In genomic region chr6:8345219-8345856, GRCm38 (mm10) we compare ENCODE assay signal across 9 mouse cellular contexts.
DNase-seq lines count a peak whose midpoint lies in the region; ATAC-seq and TF ChIP-seq lines count a peak whose summit lies in the region.
"Had no signal": no experiment of that assay in that cellular context is flagged by ENCODE, and none has a peak within 500 bp of the region (broad histone marks: within the 10 kb centered on the region; RNA-seq: fewer than 3 reads in every experiment).

No protein-coding gene starts in this region.

- no peak overlapping the region for H3K9ac ChIP-seq in ES-E14 (ENCODE audit: insufficient read depth, low read depth, low read length, poor library complexity, severe bottlenecking)
- H3K9ac ChIP-seq in liver, postnatal 0 days (replicated peaks), result no peak overlapping the region
- H3K9ac ChIP-seq in stomach, embryonic 16.5 days (ENCODE audit: low read length), result no peak overlapping the region

- H3K27ac ChIP-seq in ES-E14 (ENCODE audit: insufficient read depth, low read depth, low read length, poor library complexity, severe bottlenecking), result no peak overlapping the region
- peak overlapping the region; percentile 29; the same call in 1 of the 2 replicates for H3K27ac ChIP-seq in liver, postnatal 0 days (ENCODE audit: low read depth)
- no peak overlapping the region for H3K27ac ChIP-seq in stomach, embryonic 16.5 days (ENCODE audit: low read length)
- H3K27ac ChIP-seq: macrophage had no signal

- in situ Hi-C loops in ES-E14 (cut with MboI; ENCODE audit: low sequenced_read_pairs in 2 of 2, unreplicated experiment in 2 of 2), result no loop called here

- peak; percentile 22 for DNase-seq in kidney, adult 11 months
- DNase-seq in kidney, adult 18-20 months, result no peak
- DNase-seq in ES-E14 (ENCODE audit: low read depth, low spot score), result no peak
- peak; percentile 32 for DNase-seq in induced T-regulatory cell, adult 2 months (ENCODE audit: low read depth)
- DNase-seq in liver, postnatal 0 days, result peak; percentile 74
- no peak for DNase-seq in urinary bladder, adult 2 months (ENCODE audit: low spot score)

- H3K27me3 ChIP-seq in liver, postnatal 0 days (ENCODE audit: insufficient read depth, low read length), result no peaks in the 10 kb centered on the region
- no peaks in the 10 kb centered on the region for H3K27me3 ChIP-seq in stomach, embryonic 16.5 days (ENCODE audit: control insufficient read depth, insufficient read depth, low read length)

- no peak overlapping the region for H3K4me3 ChIP-seq in ES-E14 (ENCODE audit: insufficient read depth in 1 of 2, low read depth in 1 of 2, low read length in 2 of 2, poor library complexity in 1 of 2, severe bottlenecking in 1 of 2)
- no peak overlapping the region for H3K4me3 ChIP-seq in liver, postnatal 0 days (ENCODE audit: low read depth, low read length)
- no peak overlapping the region for H3K4me3 ChIP-seq in stomach, embryonic 16.5 days (replicated peaks; ENCODE audit: low read length)

- TF ChIP-seq CTCF in liver, postnatal 0 days (IDR thresholded peaks at IDR 0.05; ENCODE audit: low read depth), result no peak

- no peaks in the 10 kb centered on the region for H3K9me3 ChIP-seq in ES-E14 (ENCODE audit: control insufficient read depth, insufficient read depth, low read depth, low read length)
- H3K9me3 ChIP-seq in liver, postnatal 0 days (ENCODE audit: low read length), result no peaks in the 10 kb centered on the region
- H3K9me3 ChIP-seq in stomach, embryonic 16.5 days (replicated peaks; ENCODE audit: control insufficient read depth, low read length), result no peaks in the 10 kb centered on the region

- WGBS in liver, postnatal 0 days (ENCODE audit: insufficient replicate concordance), result 59% methylated on average over 5 of the region's 5 CpGs
- WGBS in stomach, embryonic 16.5 days, result 72% methylated on average over 5 of the region's 5 CpGs

- H3K36me3 ChIP-seq in ES-E14 (ENCODE audit: control insufficient read depth, insufficient read depth, low read length, poor library complexity, severe bottlenecking), result no peaks in the 10 kb centered on the region
- H3K36me3 ChIP-seq in liver, postnatal 0 days (replicated peaks; ENCODE audit: insufficient read depth, low read length), result no peaks in the 10 kb centered on the region
- H3K36me3 ChIP-seq in stomach, embryonic 16.5 days (ENCODE audit: control insufficient read depth, insufficient read depth, low read length), result no peaks in the 10 kb centered on the region

- ATAC-seq in erythroid progenitor cell, adult 5-6 weeks (replicated peaks; ENCODE audit: low FRiP score, poor library complexity, severe bottlenecking), result peak; percentile 91
- ATAC-seq in liver, postnatal 0 days, result peak; percentile 90
- 0 out of 2 replicates have a peak, but pooled peaks have one; percentile 44 for ATAC-seq in stomach, embryonic 16.5 days (ENCODE audit: insufficient read depth, low FRiP score)

- peak overlapping the region; percentile 16; the same call in 1 of the 2 replicates for H3K4me2 ChIP-seq in liver, postnatal 0 days (ENCODE audit: low read depth, low read length)
- H3K4me2 ChIP-seq in stomach, embryonic 16.5 days (ENCODE audit: low read depth, low read length), result no peak overlapping the region

- peaks cover 2% of the 10 kb centered on the region in 2 experiments; a peak in 1 of 4 replicates for H3K4me1 ChIP-seq in ES-E14 (ENCODE audit: control insufficient read depth in 2 of 2, insufficient read depth in 2 of 2, low read length in 2 of 2, poor library complexity in 1 of 2)
- peaks cover 26% of the 10 kb centered on the region for H3K4me1 ChIP-seq in liver, postnatal 0 days (ENCODE audit: insufficient read depth)
- H3K4me1 ChIP-seq in stomach, embryonic 16.5 days (ENCODE audit: control insufficient read depth, insufficient read depth, low read length), result 0 out of 2 replicates have a peak, but pooled peaks cover 3% of the 10 kb centered on the region

- no peak for TF ChIP-seq EP300 in liver, postnatal 0 days (IDR thresholded peaks at IDR 0.05; ENCODE audit: low read depth)

TF ChIP-seq in ES-E14, 5 proteins besides CTCF, POLR2A, EP300 and RAD21:
- peak; percentile 82 for TF ChIP-seq MAFK (IDR thresholded peaks at IDR 0.05; ENCODE audit: insufficient read depth, low read depth, low read length)
- no peak for TF ChIP-seq CHD2 (IDR thresholded peaks at IDR 0.05; ENCODE audit: low read depth, low read length)
- no peak for TF ChIP-seq ZC3H11A (IDR thresholded peaks at IDR 0.05; ENCODE audit: borderline replicate concordance, low read depth, low read length)
- TF ChIP-seq ZNF384 (IDR thresholded peaks at IDR 0.05; ENCODE audit: low read depth, low read length), result no peak
- no peak for TF ChIP-seq HCFC1 (IDR thresholded peaks at IDR 0.05; ENCODE audit: borderline replicate concordance, insufficient read depth, low read length)

Comparison
In these comparisons a context has a peak if more than half of its experiments do, and no peak if none do; other contexts are left out.
1. DNase-seq: peak in kidney, adult 11 months (single experiment), induced T-regulatory cell, adult 2 months (single experiment) and liver, postnatal 0 days (single experiment); none in kidney, adult 18-20 months (single experiment), ES-E14 (single experiment) and urinary bladder, adult 2 months (single experiment).
2. Peak in every context shown above with its lines, with median percentiles within 50 percentile points of each other: ATAC-seq.